Mouse (Mus musculus): ENCODE results near the gene Osgepl1.

The Osgepl1 gene

DNA sequence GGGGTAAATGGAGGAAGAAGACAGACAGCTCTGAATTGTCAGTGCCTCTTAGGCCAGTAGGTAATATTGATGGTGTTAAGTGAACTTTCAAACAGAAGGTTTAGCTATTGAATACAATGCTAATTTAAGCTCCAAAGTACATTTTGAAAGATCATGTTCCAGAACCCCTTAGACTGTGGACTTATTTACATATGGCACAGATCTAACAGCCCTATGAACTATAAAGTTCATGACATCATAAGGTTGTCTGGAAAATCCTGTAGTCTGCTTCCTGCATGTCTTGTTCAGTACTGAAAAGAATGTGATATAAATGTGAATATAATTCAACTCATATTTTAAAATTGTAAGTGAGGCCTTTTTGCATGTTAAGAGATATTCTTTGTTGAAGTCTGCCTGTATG is 45.6 kb downstream of the Osgepl1 start:
- no peak for TF ChIP-seq GATA4 (IDR thresholded peaks at IDR 0.05; ENCODE audit: insufficient replicate concordance, low read length)
